Mouse (Mus musculus) intestine, embryonic 14.5 days (tissue): ENCODE measurements at regions not wholly inside any gene's neighbourhood (a gene's known extent, or its start where the extent isn't known, plus 50 kb on each side); places are given as distances from the start of the nearest gene placed in this dataset.
"Not testable (repeated sequence)": the region's sequence is repeated elsewhere in the genome, so short reads cannot be mapped to it uniquely, and the experiment has no call there.

Experiments used
- ATAC-seq: fragments of 200-750 bp; cut with Nextera tagmentation; replicated peaks from 2 replicates; pipeline ENCODE4 v1.8.0; 2017; ENCODE audit warnings: low read depth, moderate number of reproducible peaks, moderate TSS enrichment, moderate library complexity; ENCODE audit not compliant: low FRiP score, low TSS enrichment
- DNase-seq: peaks from one replicate; pipeline ENCODE4 v3.0.0-alpha.2; 2018; ENCODE audit warnings: low spot score
- H3K27ac ChIP-seq: fragments of 300-500 bp; sonication (generic); 2 replicates; pipeline ENCODE4 v1.5.1; 2014; ENCODE audit warnings: low read depth, mild to moderate bottlenecking, control low read depth
- H3K27me3 ChIP-seq: fragments of 300-500 bp; sonication (generic); replicated peaks from 2 replicates; pipeline ENCODE4 v1.6.1; 2014; ENCODE audit warnings: low read length, control low read depth; ENCODE audit not compliant: control insufficient read depth, insufficient read depth
- H3K36me3 ChIP-seq: fragments of 300-500 bp; sonication (generic); 2 replicates; pipeline ENCODE4 v1.6.1; 2014; ENCODE audit warnings: low read length, control low read depth; ENCODE audit not compliant: control insufficient read depth, insufficient read depth
- H3K4me1 ChIP-seq: fragments of 300-500 bp; sonication (generic); replicated peaks from 2 replicates; pipeline ENCODE4 v1.6.1; 2014; ENCODE audit warnings: low read length, control low read depth, mixed read lengths; ENCODE audit not compliant: control insufficient read depth, insufficient read depth
- H3K4me2 ChIP-seq: fragments of 300-500 bp; sonication (generic); 2 replicates; pipeline ENCODE4 v1.6.1; 2014; ENCODE audit warnings: low read length
- H3K4me3 ChIP-seq: fragments of 300-500 bp; sonication (generic); 2 replicates; pipeline ENCODE4 v1.5.1; 2014; ENCODE audit warnings: low read depth, low read length, control low read depth, mixed read lengths
- H3K9ac ChIP-seq: fragments of 300-500 bp; sonication (generic); 2 replicates; pipeline ENCODE4 v1.6.1; 2014; ENCODE audit warnings: mild to moderate bottlenecking, low read length
- H3K9me3 ChIP-seq: fragments of 300-500 bp; sonication (generic); 2 replicates; pipeline ENCODE4 v1.6.1; 2016; ENCODE audit warnings: low read length, control low read depth; ENCODE audit not compliant: control insufficient read depth
- WGBS: fragments of 180-500 bp; shearing (Covaris S2); extraction: QIAGEN DNeasy Blood & Tissue Kit; methylation state at CpG from one replicate; pipeline ENCODE4 v1.1.7; 2014; 5-methylcytosine and 5-hydroxymethylcytosine counted together

DNA sequence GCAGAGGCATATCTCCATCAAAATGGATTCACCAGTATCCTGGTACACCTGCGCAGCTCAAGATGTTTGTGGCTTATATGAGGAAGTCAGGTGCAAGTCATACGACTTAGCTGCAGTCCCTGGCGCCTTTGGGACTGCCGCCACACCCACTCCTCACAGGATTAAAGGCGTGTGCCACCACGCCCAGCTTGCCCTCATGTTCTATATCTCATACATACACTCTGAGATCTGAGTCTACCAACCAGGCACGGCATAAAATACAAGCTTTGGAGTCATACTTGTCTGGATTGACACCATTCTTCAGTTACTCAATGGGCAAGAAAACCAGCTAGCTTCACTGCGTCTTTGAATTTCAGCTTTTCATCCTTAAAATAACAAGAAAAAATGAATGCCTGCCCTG is 290.5 kb upstream of the Gm10192 start:
- not testable (repeated sequence) for H3K4me2 ChIP-seq, H3K4me3 ChIP-seq, DNase-seq, H3K9me3 ChIP-seq, H3K27me3 ChIP-seq, H3K9ac ChIP-seq, H3K27ac ChIP-seq, H3K4me1 ChIP-seq, H3K36me3 ChIP-seq, ATAC-seq
- WGBS: 93% methylated on average over 8 of the region's 8 CpGs

DNA sequence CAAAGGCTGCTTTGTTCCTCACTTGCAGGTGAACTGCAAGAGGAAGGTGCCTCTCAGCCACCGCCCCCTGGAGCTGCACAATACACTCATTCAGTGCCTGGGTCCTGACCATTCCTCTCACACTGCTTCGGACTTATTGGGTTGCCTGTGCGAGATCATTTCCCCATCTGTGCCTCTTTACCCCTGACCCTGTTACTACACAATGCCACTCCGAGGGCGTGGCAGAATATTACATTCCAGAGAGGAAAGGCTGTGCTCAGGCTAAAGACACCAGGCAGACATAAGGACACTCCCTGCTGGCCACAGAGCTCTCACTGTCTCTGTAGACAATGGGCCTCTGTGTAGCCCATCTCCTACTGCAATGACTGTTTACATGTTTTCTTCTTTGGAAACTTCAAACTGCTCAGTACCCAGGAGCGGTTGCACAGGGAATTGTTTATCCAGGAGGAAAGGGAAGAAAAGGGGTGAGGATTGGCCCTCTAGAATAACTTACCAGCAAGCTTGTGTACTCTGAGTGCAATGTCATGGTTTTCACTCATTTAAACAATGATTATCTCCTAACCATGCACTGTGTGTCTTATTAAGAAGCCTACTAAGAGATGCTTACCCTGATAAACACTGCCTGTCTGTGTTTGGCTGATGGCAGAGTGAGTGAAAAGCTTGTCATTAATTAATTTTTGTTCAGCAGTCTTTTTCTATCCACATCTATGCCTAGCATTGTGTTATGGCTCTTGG is 283.1 kb upstream of the Gm10192 start:
- ATAC-seq (peak; percentile 97), DNase-seq (peak; percentile 67)
- Histone ChIP-seq H3K9ac (no peak overlapping the region), H3K4me2 (no peak overlapping the region), H3K27ac (peak overlapping the region; percentile 79), H3K36me3 (no peaks in the 10 kb centered on the region), H3K4me3 (no peak overlapping the region), H3K9me3 (no peaks in the 10 kb centered on the region), H3K4me1 (no peaks in the 10 kb centered on the region), H3K27me3 (no peaks in the 10 kb centered on the region)
- 49% methylated on average over 6 of the region's 6 CpGs for WGBS

- no peak overlapping the region for H3K4me3 ChIP-seq
- H3K4me1 ChIP-seq: no peaks in the 10 kb centered on the region
- DNase-seq (no peak), ATAC-seq (no peak; the same call in 1 of the 2 replicates)
- H3K9ac ChIP-seq: no peak overlapping the region
- H3K36me3 ChIP-seq: no peaks in the 10 kb centered on the region
- H3K27me3 ChIP-seq: no peaks in the 10 kb centered on the region
- H3K27ac ChIP-seq: peak overlapping the region; percentile 79; the same call in 1 of the 2 replicates
- no peak overlapping the region for H3K4me2 ChIP-seq
- H3K9me3 ChIP-seq: no peaks in the 10 kb centered on the region
These were observed 282.6 kb upstream of the Gm10192 start for GRCm38 (mm10) chr4:97465517-97465916.

DNA sequence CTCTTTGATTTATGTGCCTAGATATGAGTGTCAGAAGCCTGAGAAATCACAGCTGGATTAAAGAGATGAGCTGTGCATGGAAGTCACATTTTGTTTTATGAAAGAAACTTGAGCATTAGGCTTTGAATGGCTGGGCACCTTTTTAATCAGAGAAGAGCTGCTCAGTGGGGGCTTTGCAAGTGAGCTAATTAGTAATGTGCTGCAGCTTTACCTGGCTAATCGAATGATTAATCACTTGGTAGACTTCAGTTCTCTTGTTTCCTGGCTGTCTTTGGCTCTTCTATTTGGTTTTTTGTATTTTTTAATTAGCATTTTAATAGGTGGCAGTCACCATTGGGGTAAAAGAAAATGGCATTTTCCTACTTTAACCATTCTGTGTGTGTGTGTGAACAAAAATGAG is 278.2 kb upstream of the Gm10192 start:
- 81% methylated on average over 1 of the region's 1 CpGs for WGBS
- DNase-seq (no peak), ATAC-seq (no peak)
- no peaks in the 10 kb centered on the region for H3K4me1 ChIP-seq
- no peak overlapping the region for H3K4me2 ChIP-seq
- H3K4me3 ChIP-seq: no peak overlapping the region
- no peaks in the 10 kb centered on the region for H3K27me3 ChIP-seq
- no peak overlapping the region for H3K9ac ChIP-seq
- H3K27ac ChIP-seq: no peak overlapping the region
- no peaks in the 10 kb centered on the region for H3K9me3 ChIP-seq
- H3K36me3 ChIP-seq: no peaks in the 10 kb centered on the region

DNA sequence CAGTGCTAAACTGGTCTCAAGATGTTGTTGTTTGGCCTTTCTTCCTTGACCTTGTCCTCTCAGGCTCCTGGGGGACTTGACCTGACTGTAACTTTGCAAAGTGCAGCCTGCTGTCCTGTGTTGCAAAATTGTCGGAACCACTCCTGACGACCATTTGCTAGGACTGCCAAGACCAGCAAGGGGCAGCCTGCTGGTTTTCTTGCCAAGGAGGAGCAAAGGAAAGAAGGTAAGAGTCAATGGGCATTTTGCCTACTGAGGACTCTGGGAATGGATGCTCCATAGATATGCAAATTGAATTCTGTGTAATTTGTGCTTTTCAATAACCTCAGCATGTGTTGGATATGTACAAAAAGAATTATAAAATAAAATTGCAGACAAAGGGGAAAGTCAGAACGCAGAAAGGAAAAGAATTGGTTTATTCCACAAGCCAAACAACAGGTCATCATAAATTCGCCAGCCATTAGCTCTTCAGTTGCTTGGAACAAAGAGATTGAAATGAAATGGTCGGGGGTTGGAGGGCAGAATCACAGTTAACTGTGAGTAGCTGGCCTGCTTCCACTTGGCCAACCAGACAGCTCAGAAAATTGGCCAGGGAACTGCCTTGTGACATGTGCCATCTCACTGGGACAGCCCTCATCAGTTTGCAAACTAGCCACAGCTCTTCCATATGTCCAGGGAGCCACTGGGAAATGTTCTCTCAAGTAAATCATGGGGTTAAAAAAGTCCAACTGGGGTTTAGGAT is 256.5 kb upstream of the Gm10192 start:
- H3K4me2 ChIP-seq: no peak overlapping the region
- H3K9me3 ChIP-seq: no peaks in the 10 kb centered on the region
- H3K27me3 ChIP-seq: no peaks in the 10 kb centered on the region
- no peak overlapping the region for H3K9ac ChIP-seq
- DNase-seq (no peak), ATAC-seq (no peak)
- H3K27ac ChIP-seq: no peak overlapping the region
- WGBS: 80% methylated on average over 5 of the region's 5 CpGs
- no peaks in the 10 kb centered on the region for H3K36me3 ChIP-seq
- no peak overlapping the region for H3K4me3 ChIP-seq
- no peaks in the 10 kb centered on the region for H3K4me1 ChIP-seq

- Histone ChIP-seq H3K9ac (no peak overlapping the region), H3K4me3 (no peak overlapping the region), H3K27me3 (no peaks in the 10 kb centered on the region), H3K27ac (no peak overlapping the region), H3K4me2 (no peak overlapping the region), H3K9me3 (no peaks in the 10 kb centered on the region), H3K4me1 (no peaks in the 10 kb centered on the region), H3K36me3 (no peaks in the 10 kb centered on the region)
- 81% methylated on average over 1 of the region's 1 CpGs for WGBS
- no peak for ATAC-seq
- DNase-seq: no peak
These were observed 249.7 kb upstream of the Gm10192 start for GRCm38 (mm10) chr4:97432681-97433080.

- 64% methylated on average over 1 of the region's 1 CpGs for WGBS
- Histone ChIP-seq H3K4me2 (no peak overlapping the region), H3K9ac (no peak overlapping the region), H3K4me1 (no peaks in the 10 kb centered on the region), H3K27ac (no peak overlapping the region), H3K27me3 (no peaks in the 10 kb centered on the region), H3K4me3 (no peak overlapping the region), H3K9me3 (no peaks in the 10 kb centered on the region), H3K36me3 (no peaks in the 10 kb centered on the region)
- ATAC-seq (no peak), DNase-seq (no peak)
These were observed 249.1 kb upstream of the Gm10192 start for GRCm38 (mm10) chr4:97432094-97432493.

DNA sequence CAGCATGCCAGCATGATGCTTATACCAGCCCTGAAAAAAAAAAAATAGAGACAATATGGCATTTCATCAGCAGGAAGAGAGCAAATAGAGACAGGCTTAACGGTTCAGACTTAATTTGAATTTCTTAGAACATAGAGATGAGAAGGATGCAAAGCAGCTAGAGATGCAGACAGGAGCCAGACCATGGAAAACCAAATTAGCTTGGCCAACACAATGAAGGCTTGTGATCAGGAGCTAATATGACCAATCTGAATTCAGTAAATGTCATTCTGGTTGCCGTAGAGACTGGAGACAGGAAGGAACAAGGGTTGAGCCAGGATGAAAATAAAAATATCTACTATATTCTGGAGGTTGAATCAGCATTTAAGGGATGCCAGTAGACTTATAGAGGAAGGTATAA is 248.3 kb upstream of the Gm10192 start:
- H3K27me3 ChIP-seq: no peaks in the 10 kb centered on the region
- WGBS: 84% methylated on average over 2 of the region's 2 CpGs
- DNase-seq: no peak

DNA sequence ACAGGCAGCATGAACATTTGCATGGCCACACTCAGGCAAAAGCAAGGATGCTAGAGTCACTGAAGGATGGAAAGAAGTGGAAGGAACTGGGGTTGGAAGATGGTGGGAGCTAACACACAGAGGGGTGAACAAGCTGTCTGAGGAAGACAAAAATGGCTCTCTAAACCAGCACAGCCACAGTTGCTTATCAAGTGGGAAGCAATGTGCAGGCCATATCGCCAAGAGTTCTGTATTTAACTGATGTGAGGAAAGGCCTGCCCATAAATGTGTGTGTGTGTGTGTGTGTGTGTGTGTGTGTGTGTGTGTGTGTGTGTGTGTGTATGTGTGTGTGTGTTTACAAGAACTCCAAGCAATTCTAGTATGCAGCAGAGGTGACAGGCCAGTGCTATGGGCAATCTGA is 236.9 kb upstream of the Gm10192 start:
- no peak overlapping the region for H3K27ac ChIP-seq
- H3K9me3 ChIP-seq: no peaks in the 10 kb centered on the region
- 88% methylated on average over 1 of the region's 1 CpGs for WGBS
- ATAC-seq: no peak
- H3K36me3 ChIP-seq: no peaks in the 10 kb centered on the region
- H3K4me3 ChIP-seq: no peak overlapping the region
- H3K4me2 ChIP-seq: no peak overlapping the region
- H3K27me3 ChIP-seq: no peaks in the 10 kb centered on the region
- DNase-seq: no peak
- no peak overlapping the region for H3K9ac ChIP-seq
- no peaks in the 10 kb centered on the region for H3K4me1 ChIP-seq

More for the DNA sequence above, 248.3 kb upstream of the Gm10192 start:
- no peak overlapping the region for H3K9ac ChIP-seq
- H3K27ac ChIP-seq: no peak overlapping the region
- no peak overlapping the region for H3K4me2 ChIP-seq
- ATAC-seq: no peak
- no peaks in the 10 kb centered on the region for H3K9me3 ChIP-seq
- H3K36me3 ChIP-seq: no peaks in the 10 kb centered on the region
- no peak overlapping the region for H3K4me3 ChIP-seq
- no peaks in the 10 kb centered on the region for H3K4me1 ChIP-seq
